Mouse (Mus musculus): ENCODE results near the gene Otogl.

The Otogl gene

DNA sequence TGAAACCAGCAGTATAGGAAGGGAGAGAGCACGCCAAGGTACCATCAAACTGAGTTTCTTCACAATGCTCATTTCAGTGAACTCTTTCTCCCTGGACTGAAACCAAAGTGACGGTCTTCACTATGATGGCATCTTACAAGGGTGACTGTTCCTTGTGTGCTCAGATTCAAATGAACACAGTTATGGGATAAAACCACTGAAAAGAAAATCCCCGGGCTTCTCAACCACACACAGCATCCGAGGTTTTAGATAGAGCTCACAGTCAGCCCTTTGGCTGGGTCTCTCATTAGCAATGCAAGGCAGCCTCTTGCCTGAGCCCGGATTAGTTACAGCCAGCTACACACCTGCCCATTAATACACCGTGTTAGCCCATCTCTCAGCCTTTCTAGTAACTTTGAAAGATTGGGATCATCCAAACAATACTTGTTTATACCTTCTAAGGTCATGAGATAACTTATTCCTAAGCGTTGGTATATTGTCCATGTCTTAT is at the start of gene Otogl:
Otogl (minus strand) TSS at position 51 of the 490 bp plus-strand sequence.
- no peak for DNase-seq

DNA sequence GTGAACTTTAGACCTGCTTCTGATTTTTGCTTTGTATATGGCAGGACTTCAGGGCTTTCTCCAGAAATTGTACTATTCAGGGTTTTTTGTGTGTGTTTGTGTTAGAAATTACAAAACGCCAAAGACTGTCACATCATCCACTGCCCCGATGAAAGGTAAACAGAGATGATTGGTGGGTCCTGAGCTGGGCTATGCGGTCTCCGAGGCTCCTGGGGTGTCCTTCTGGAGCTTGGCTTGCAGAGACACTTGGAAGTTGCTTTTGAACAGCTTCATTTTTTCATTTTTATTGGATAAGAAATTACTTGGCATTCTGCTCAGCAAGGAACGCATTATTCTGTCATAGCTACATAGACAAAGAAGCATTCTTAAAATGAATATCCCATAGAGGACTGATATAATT is 44.7 kb upstream of the Otogl start:
- DNase-seq, result no peak

DNA sequence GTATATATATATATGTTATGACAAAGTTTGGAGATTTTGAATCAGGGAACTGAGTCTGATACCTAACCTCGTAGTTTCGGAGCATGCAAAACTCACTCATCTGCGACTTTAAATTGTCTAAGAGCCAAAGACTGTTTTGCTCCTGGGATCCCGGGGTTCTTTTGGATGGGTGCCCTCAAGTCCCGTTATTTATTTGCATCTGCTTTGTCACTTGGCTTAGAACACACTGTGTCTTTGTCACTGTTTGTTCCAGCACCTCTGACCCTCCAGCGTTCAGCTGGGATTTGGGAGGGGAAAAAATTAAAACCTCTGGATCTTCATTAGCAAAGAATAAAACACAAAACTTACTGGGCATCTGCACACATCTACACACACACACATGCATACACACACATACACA is 42.5 kb upstream of the Otogl start:
- DNase-seq, result no peak

- no peak for DNase-seq
Observed at GRCm38 (mm10) chr10:107951596-107951995, 39.7 kb upstream of the Otogl start.

DNA sequence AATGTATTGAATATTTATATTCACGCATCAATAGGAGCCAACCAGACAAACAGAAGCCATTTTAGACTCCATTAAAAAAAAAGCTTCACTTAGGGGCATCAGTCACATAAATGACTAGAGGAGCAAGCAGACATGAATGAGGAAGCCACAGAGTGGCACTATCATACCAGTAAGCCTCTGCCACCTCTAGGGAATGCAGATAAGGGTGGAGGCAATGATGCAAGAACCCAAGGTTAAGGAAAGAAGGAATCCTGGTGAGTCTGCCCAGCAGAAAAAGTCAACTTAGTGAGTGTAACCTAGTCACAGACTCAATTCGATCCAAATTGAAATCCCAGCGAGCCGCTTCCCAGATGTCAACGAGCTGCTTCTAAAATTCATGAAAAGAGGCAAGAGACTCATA is 38.0 kb upstream of the Otogl start:
- no peak for DNase-seq

GRCm38 (mm10) chr10:107948647-107949046 is 36.7 kb upstream of the Otogl start:
- DNase-seq, result no peak

DNA sequence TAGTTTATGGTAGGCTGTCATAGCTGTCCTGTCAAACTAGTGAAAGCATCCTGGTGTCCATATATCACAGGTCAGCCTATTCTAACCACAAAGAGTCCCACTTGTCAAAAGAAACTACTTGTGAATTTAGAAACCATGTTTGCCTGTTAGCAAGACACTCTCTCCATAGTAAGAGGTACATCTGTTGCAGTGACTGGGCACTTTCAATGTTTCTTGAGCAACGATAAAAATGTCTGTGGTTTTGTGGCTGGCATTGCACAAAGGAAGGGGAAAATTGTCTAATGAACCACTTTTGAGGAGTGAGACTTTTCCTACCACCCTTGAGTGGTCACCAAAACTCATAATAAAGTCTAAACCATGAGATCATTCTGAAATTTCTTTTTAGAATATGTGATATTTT is 36.1 kb upstream of the Otogl start:
- no peak for DNase-seq

- no peak for DNase-seq
Observed at GRCm38 (mm10) chr10:107946348-107946747, 34.4 kb upstream of the Otogl start.

GRCm38 (mm10) chr10:107943859-107944258 is 31.9 kb upstream of the Otogl start:
- no peak for DNase-seq

DNA sequence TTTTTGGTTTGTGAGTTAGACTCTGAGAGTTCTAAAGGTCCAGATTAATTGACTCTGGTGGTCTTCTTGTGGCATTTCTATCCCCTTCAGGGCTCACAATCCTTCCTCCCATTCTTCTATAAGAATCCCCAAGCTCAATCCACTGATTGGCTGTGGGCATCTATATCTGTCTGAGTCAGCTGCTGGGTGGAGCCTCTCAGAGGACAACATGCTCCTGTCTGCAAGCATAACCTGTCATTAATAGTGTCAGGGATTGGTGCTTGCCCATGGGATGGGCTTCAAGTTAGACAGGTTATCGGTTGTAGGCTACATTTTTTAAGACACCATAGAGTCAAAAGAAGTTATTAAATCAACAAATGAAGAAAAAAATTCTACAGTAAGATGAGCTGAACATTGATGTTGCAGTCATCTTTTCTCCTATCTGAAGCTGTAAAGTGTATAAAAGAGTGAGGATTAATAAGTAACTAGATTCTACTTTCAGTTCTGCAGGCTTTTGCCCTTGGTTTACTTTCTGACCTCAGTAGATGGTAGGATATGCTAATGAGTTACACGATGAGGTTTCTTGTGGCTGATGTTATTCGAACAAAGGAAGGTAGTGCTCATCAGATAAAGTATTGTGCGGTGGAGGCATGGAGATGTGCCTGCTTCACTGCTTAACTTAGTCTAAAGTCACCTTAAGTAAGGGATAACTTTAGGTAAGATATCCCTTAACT is 29.4 kb upstream of the Otogl start:
- no peak for DNase-seq

- no peak for DNase-seq
Observed at GRCm38 (mm10) chr10:107940302-107940701, 28.4 kb upstream of the Otogl start.

- no peak for DNase-seq
Observed at GRCm38 (mm10) chr10:107939821-107940220, 27.9 kb upstream of the Otogl start.

DNA sequence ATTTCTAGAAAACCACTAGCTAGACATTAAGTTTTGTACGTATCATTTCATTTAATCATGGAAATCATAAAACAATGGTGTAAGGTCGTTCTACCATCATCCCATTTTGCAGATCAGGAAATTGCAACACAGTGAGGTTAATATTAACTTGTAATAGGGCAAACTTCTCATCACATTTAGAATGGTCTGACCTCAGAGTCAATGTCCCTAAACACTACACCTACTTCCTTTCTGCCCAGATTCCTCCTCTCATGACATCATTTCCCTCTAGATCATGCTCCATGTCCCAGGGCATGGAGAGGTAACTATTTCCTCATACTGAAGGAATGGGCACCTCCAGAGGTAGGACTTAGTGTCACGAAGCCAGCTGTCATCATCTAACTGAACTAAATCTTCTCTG is 22.1 kb upstream of the Otogl start:
- no peak for DNase-seq

DNA sequence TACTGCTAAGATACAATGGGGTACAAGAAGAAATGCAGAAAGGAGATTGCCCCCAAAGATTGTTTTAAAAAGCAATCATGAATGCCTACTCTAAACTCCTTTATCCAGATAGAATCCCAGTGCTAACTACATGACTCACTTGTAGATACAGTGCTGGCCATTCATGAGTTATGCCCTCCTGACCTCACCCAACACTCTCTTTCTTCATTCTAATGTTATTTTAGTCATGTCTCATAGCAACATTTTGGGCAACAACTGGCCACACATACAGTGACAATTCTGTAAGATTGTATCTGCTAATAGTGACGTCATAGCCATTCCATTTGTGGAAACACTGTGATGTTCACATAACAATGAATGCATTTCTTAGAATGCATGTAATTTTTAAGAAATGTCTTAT is 21.6 kb upstream of the Otogl start:
- no peak for DNase-seq

- DNase-seq, result peak in 1 of 2 experiments; percentile 4
Observed at GRCm38 (mm10) chr10:107931833-107932828, 20.2 kb upstream of the Otogl start.

DNA sequence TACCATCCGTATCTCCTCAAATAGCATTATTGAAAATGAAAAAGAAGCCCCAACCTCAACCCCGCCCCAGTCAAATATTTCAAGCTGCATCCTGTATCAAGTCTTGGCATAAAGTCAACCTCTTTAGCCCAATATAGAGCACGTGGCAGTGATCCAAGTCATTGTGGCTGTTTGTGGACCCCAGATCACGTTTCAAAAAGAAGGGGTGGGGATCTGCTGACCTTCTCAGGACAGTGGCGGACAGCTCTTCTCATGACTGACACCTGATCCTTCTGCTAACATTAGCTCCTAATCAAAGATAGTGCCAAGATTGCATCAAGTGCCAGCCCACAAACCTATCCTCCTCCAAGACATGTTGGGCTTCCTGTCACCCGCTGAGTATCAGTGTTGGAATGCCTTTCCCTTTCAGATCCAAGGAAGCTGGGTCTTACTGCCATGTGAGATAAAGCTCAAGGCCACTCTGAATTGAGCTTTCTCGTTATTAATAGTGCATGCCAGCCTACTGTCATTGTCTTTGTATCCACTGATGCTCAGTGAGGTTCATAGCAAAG is 18.6 kb upstream of the Otogl start:
- DNase-seq, result no peak

DNA sequence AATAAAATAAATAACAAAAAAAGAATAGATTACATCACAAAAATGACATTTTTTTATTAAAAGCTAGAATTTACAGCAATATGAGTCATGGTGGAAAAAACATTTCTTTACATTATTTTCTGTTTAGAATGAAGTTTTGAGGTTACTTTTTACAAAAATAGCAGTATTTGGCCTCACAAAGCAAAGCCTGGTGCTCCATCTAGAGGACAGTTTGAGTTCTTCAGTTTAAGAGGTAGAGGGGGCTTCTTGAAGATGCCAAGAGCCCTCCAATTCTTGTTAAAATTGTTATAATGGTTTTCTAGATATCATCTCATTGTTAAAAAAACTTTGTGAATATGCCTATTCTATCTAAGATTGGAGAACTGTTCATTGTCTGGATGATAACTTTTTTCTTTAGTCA is 13.4 kb upstream of the Otogl start:
- no peak for DNase-seq

- DNase-seq, result no peak
Observed at GRCm38 (mm10) chr10:107923860-107924259, 11.9 kb upstream of the Otogl start.

GRCm38 (mm10) chr10:107922750-107923149 is 10.8 kb upstream of the Otogl start:
- no peak for DNase-seq

DNA sequence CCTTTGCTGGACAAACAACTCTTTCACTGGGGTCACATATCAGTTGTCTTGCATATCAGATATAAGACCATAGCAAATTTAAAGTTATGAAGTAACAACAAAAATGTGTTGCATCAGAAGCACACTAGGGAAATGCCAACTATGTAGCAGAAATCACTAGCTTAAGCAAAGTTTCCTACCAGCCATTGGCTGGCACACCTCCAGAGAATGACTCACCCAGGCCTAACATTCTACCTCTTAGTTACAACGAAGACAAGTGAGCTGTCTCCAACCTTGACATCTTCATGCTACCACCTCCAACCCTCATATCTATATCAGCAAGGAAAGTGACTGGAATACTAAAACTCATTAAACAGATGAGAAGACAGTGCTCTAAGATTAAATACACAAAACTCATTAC is 9.6 kb upstream of the Otogl start:
- DNase-seq, result no peak

GRCm38 (mm10) chr10:107921134-107921533 is 9.2 kb upstream of the Otogl start:
- no peak for DNase-seq

- no peak for DNase-seq
Observed at GRCm38 (mm10) chr10:107913013-107913412, 1.1 kb upstream of the Otogl start.

DNA sequence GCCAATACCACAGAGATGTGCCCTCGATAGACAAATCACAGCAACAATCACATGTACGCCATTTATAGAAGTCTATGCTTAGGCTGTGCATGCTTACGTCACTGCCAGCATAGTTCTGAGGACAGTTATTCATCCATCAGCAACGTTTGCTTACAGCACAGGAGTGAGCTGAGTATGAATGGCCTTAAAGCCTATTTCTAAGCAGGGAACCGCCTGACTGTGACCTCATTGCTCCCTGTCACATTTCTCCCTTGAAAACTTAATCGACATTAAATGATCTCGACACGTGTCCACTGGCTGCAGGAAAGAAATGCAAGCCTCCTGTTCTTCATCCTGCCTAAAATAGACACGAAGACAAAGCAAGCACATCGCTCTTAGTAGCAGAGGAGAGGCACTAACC is 5.5 kb downstream of the Otogl start:
- DNase-seq, result no peak

All from cerebellum, adult 18-20 months (tissue).